Mouse (Mus musculus) heart, embryonic 13.5 days (tissue): ENCODE results near the gene Car5a. TPM values are rescaled to one million over a fixed set of nuclear protein-coding genes. Genes with fewer than 3 reads are reported as not detected.

Experiments
- ATAC-seq: fragments of 200-750 bp; cut with Nextera tagmentation; 2 replicates; pipeline ENCODE4 v1.8.0; 2017; ENCODE audit warnings: moderate TSS enrichment; ENCODE audit not compliant: insufficient number of reproducible peaks, low FRiP score, low TSS enrichment; ENCODE audit errors: extremely low read depth
- H3K27ac ChIP-seq: fragments of 300-500 bp; sonication (generic); replicated peaks from 2 replicates; pipeline ENCODE4 v1.5.1; 2015; ENCODE audit warnings: moderate library complexity, mild to moderate bottlenecking, inconsistent platforms
- H3K27me3 ChIP-seq: fragments of 300-500 bp; sonication (generic); replicated peaks from 2 replicates; pipeline ENCODE4 v1.6.1; 2015; ENCODE audit warnings: mild to moderate bottlenecking, inconsistent platforms
- H3K36me3 ChIP-seq: fragments of 300-500 bp; sonication (generic); 2 replicates; pipeline ENCODE4 v1.6.1; 2015; ENCODE audit warnings: mild to moderate bottlenecking, inconsistent platforms
- H3K4me1 ChIP-seq: fragments of 300-500 bp; sonication (generic); 2 replicates; pipeline ENCODE4 v1.6.1; 2015; ENCODE audit warnings: inconsistent platforms
- H3K4me2 ChIP-seq: fragments of 300-500 bp; sonication (generic); 2 replicates; pipeline ENCODE4 v1.6.1; 2015; ENCODE audit warnings: inconsistent platforms, mild to moderate bottlenecking, moderate library complexity
- H3K4me3 ChIP-seq: fragments of 300-500 bp; sonication (generic); 2 replicates; pipeline ENCODE4 v1.5.1; 2015; ENCODE audit warnings: moderate library complexity, mild to moderate bottlenecking, inconsistent platforms
- H3K9ac ChIP-seq: fragments of 300-500 bp; sonication (generic); 2 replicates; pipeline ENCODE4 v1.6.1; 2015; ENCODE audit warnings: inconsistent platforms, mild to moderate bottlenecking, moderate library complexity
- H3K9me3 ChIP-seq: fragments of 300-500 bp; sonication (generic); 2 replicates; pipeline ENCODE4 v1.6.1; 2016; ENCODE audit warnings: inconsistent platforms
- WGBS: fragments of 180-500 bp; shearing (Covaris S2); methylation state at CpG from one replicate; pipeline ENCODE4 v1.1.7; 2015; ENCODE audit warnings: mixed read lengths; 5-methylcytosine and 5-hydroxymethylcytosine counted together
- polyA plus RNA-seq: library from polyadenylated mRNA; unstranded; fragments of >200 nt; fragmentation: Nextera tagmentation; extraction: Ambion mirVana; gene quantifications from 2 replicates; pipeline ENCODE4 v1.2.1, GENCODE M21; 2015

Car5a gene
- polyA plus RNA-seq, 1 experiment from 2014 or later, result 0.12 TPM

GRCm38 (mm10) chr8:121947047-121947752 is 2.5 kb upstream of the Car5a start:
- Histone ChIP-seq H3K9ac (peak overlapping the region; percentile 84), H3K27me3 (no peaks in the 10 kb centered on the region), H3K27ac (peak overlapping the region; percentile 90), H3K4me3 (peak overlapping the region; percentile 50), H3K9me3 (no peaks in the 10 kb centered on the region), H3K4me1 (peaks cover 40% of the 10 kb centered on the region), H3K4me2 (peak overlapping the region; percentile 79), H3K36me3 (no peaks in the 10 kb centered on the region)
- ATAC-seq, result no peak
- WGBS, result 32% methylated on average over 19 of the region's 19 CpGs

GRCm38 (mm10) chr8:121946351-121946750 is 1.6 kb upstream of the Car5a start:
- no peak overlapping the region for H3K4me3 ChIP-seq
- no peak overlapping the region for H3K9ac ChIP-seq
- no peak overlapping the region for H3K4me2 ChIP-seq
- no peaks in the 10 kb centered on the region for H3K36me3 ChIP-seq
- no peak for ATAC-seq
- H3K27ac ChIP-seq, result no peak overlapping the region
- no peaks in the 10 kb centered on the region for H3K9me3 ChIP-seq
- WGBS, result 83% methylated on average over 7 of the region's 7 CpGs
- no peaks in the 10 kb centered on the region for H3K27me3 ChIP-seq
- peaks cover 31% of the 10 kb centered on the region for H3K4me1 ChIP-seq

- Histone ChIP-seq H3K4me2 (no peak overlapping the region), H3K27ac (no peak overlapping the region), H3K9me3 (0 out of 2 replicates have a peak, but pooled peaks cover under 1% of the 10 kb centered on the region), H3K27me3 (no peaks in the 10 kb centered on the region), H3K4me3 (no peak overlapping the region), H3K9ac (no peak overlapping the region), H3K36me3 (no peaks in the 10 kb centered on the region), H3K4me1 (peaks cover 19% of the 10 kb centered on the region)
- ATAC-seq, result no peak
- 71% methylated on average over 8 of the region's 8 CpGs for whole genome bisulfite sequencing
Measured at GRCm38 (mm10) chr8:121943716-121944115, 988 bp downstream of the Car5a start.

GRCm38 (mm10) chr8:121943057-121943540 is 1.6 kb downstream of the Car5a start:
- WGBS, result 46% methylated on average over 2 of the region's 2 CpGs
- Histone ChIP-seq H3K4me2 (no peak overlapping the region), H3K4me3 (no peak overlapping the region), H3K9ac (no peak overlapping the region), H3K9me3 (0 out of 2 replicates have a peak, but pooled peaks cover 3% of the 10 kb centered on the region), H3K36me3 (no peaks in the 10 kb centered on the region), H3K27ac (no peak overlapping the region), H3K4me1 (peaks cover 13% of the 10 kb centered on the region), H3K27me3 (no peaks in the 10 kb centered on the region)
- no peak for ATAC-seq

- ATAC-seq, result no peak
- WGBS, result 80% methylated on average over 7 of the region's 7 CpGs
Measured at GRCm38 (mm10) chr8:121938732-121939131, 6.0 kb downstream of the Car5a start.

GRCm38 (mm10) chr8:121936391-121936790 is 8.3 kb downstream of the Car5a start:
- Histone ChIP-seq H3K27ac (no peak overlapping the region), H3K4me2 (no peak overlapping the region), H3K9me3 (0 out of 2 replicates have a peak, but pooled peaks cover 3% of the 10 kb centered on the region), H3K36me3 (no peaks in the 10 kb centered on the region), H3K4me3 (no peak overlapping the region), H3K27me3 (no peaks in the 10 kb centered on the region), H3K9ac (no peak overlapping the region), H3K4me1 (peaks cover 26% of the 10 kb centered on the region)
- ATAC-seq, result no peak
- WGBS, result 65% methylated on average over 14 of the region's 14 CpGs

More at GRCm38 (mm10) chr8:121938732-121939131, 6.0 kb downstream of the Car5a start:
- H3K9ac ChIP-seq, result no peak overlapping the region
- H3K4me1 ChIP-seq, result peaks cover 17% of the 10 kb centered on the region
- no peaks in the 10 kb centered on the region for H3K36me3 ChIP-seq
- H3K27ac ChIP-seq, result no peak overlapping the region
- H3K4me2 ChIP-seq, result no peak overlapping the region
- H3K27me3 ChIP-seq, result no peaks in the 10 kb centered on the region
- H3K9me3 ChIP-seq, result 0 out of 2 replicates have a peak, but pooled peaks cover 3% of the 10 kb centered on the region
- no peak overlapping the region for H3K4me3 ChIP-seq

GRCm38 (mm10) chr8:121935341-121936294 is 9.1 kb downstream of the Car5a start:
- H3K9me3 ChIP-seq, result 0 out of 2 replicates have a peak, but pooled peaks cover 3% of the 10 kb centered on the region

GRCm38 (mm10) chr8:121934923-121935322 is 9.8 kb downstream of the Car5a start:
- H3K36me3 ChIP-seq, result no peaks in the 10 kb centered on the region
- H3K4me2 ChIP-seq, result no peak overlapping the region
- peaks cover 26% of the 10 kb centered on the region for H3K4me1 ChIP-seq
- no peak overlapping the region for H3K27ac ChIP-seq
- H3K27me3 ChIP-seq, result no peaks in the 10 kb centered on the region
- H3K9ac ChIP-seq, result peak overlapping the region; percentile 48; the same call in 1 of the 2 replicates
- H3K4me3 ChIP-seq, result no peak overlapping the region
- ATAC-seq, result no peak
- 0 out of 2 replicates have a peak, but pooled peaks cover 3% of the 10 kb centered on the region for H3K9me3 ChIP-seq

More at GRCm38 (mm10) chr8:121935341-121936294, 9.1 kb downstream of the Car5a start:
- H3K4me2 ChIP-seq, result no peak overlapping the region
- no peaks in the 10 kb centered on the region for H3K36me3 ChIP-seq
- no peak overlapping the region for H3K4me3 ChIP-seq
- no peak overlapping the region for H3K9ac ChIP-seq
- H3K27me3 ChIP-seq, result no peaks in the 10 kb centered on the region
- 45% methylated on average over 12 of the region's 12 CpGs for WGBS
- no peak for ATAC-seq
- H3K4me1 ChIP-seq, result peaks cover 26% of the 10 kb centered on the region
- no peak overlapping the region for H3K27ac ChIP-seq

- 27% methylated on average over 4 of the region's 4 CpGs for WGBS
- Histone ChIP-seq H3K27ac (no peak overlapping the region), H3K4me3 (no peak overlapping the region), H3K4me1 (peaks cover 26% of the 10 kb centered on the region), H3K4me2 (no peak overlapping the region), H3K9me3 (0 out of 2 replicates have a peak, but pooled peaks cover 3% of the 10 kb centered on the region), H3K36me3 (no peaks in the 10 kb centered on the region), H3K9ac (peak overlapping the region; percentile 48; the same call in 1 of the 2 replicates), H3K27me3 (no peaks in the 10 kb centered on the region)
- no peak; the same call in 1 of the 2 replicates for ATAC-seq
Measured at GRCm38 (mm10) chr8:121934506-121934905, 10.2 kb downstream of the Car5a start.

- no peak overlapping the region for H3K27ac ChIP-seq
- ATAC-seq, result no peak
- no peaks in the 10 kb centered on the region for H3K36me3 ChIP-seq
- 81% methylated on average over 14 of the region's 14 CpGs for WGBS
- no peak overlapping the region for H3K4me2 ChIP-seq
- no peak overlapping the region for H3K9ac ChIP-seq
- no peaks in the 10 kb centered on the region for H3K9me3 ChIP-seq
- no peaks in the 10 kb centered on the region for H3K27me3 ChIP-seq
- no peak overlapping the region for H3K4me3 ChIP-seq
- peaks cover 26% of the 10 kb centered on the region for H3K4me1 ChIP-seq
Measured at GRCm38 (mm10) chr8:121932668-121933520, 11.8 kb downstream of the Car5a start.
